In genomic region chr1:132310754-132311153, GRCm38 (mm10) we compare ENCODE assay signal across 22 mouse cellular contexts. TPM values are rescaled to one million over a fixed set of nuclear protein-coding genes. Genes with fewer than 3 reads are reported as not detected.
DNase-seq lines count a peak whose midpoint lies in the region; ATAC-seq and TF ChIP-seq lines count a peak whose summit lies in the region.
"Had no signal": no experiment of that assay in that cellular context is flagged by ENCODE, and none has a peak within 500 bp of the region (broad histone marks: within the 10 kb centered on the region; RNA-seq: fewer than 3 reads in every experiment).

No protein-coding gene starts in this region.

- peak; percentile 87 for DNase-seq in heart, adult 11 months
- no peak for DNase-seq in heart, postnatal 4 days
- peak; percentile 90 for DNase-seq in kidney, adult 11 months
- no peak for DNase-seq in Patski (ENCODE audit: low read depth, low spot score)
- DNase-seq in kidney, postnatal 25 days: peak; percentile 69 to 89
- DNase-seq: adrenal gland, postnatal 25 days; cerebellum, adult 9-10 months; left cerebral cortex, postnatal 4 days; lung, postnatal 4 days; retina, postnatal 1 day; right cerebral cortex, postnatal 25 days had no signal

- 48% methylated on average over 7 of the region's 7 CpGs for WGBS in kidney, embryonic 16.5 days
- 79% methylated on average over 7 of the region's 7 CpGs for WGBS in forebrain, embryonic 15.5 days

- H3K27ac ChIP-seq in kidney, embryonic 16.5 days (ENCODE audit: low read length): no peak overlapping the region
- H3K27ac ChIP-seq in forebrain, embryonic 15.5 days (replicated peaks): no peak overlapping the region
- H3K27ac ChIP-seq: forebrain, embryonic 13.5 days; hindbrain, embryonic 12.5 days; limb, embryonic 15.5 days; liver, embryonic 15.5 days; midbrain, embryonic 15.5 days; neural tube, embryonic 13.5 days had no signal

- CTCF ChIA-PET in Patski (lab: Charles Lee): interaction anchor here (0.9 to 6.9 kb wide), 8 partner anchors 12 to 153 kb away, joined by 3 to 112 read pairs (median 16); no protein-coding TSS in a partner anchor

- no peaks in the 10 kb centered on the region for H3K9me3 ChIP-seq in kidney, embryonic 16.5 days (ENCODE audit: low read length)
- H3K9me3 ChIP-seq in forebrain, embryonic 15.5 days: no peaks in the 10 kb centered on the region
- H3K9me3 ChIP-seq: forebrain, embryonic 13.5 days; hindbrain, embryonic 12.5 days; limb, embryonic 15.5 days; liver, embryonic 15.5 days; midbrain, embryonic 15.5 days; neural tube, embryonic 13.5 days had no signal

- H3K9ac ChIP-seq in kidney, embryonic 16.5 days (replicated peaks; ENCODE audit: low read length): no peak overlapping the region; the same call in 1 of the 2 replicates
- H3K9ac ChIP-seq in forebrain, embryonic 15.5 days (replicated peaks): no peak overlapping the region
- H3K9ac ChIP-seq: forebrain, embryonic 13.5 days; hindbrain, embryonic 12.5 days; limb, embryonic 15.5 days; liver, embryonic 15.5 days; midbrain, embryonic 15.5 days; neural tube, embryonic 13.5 days had no signal

- H3K4me1 ChIP-seq in kidney, embryonic 16.5 days (ENCODE audit: insufficient read depth, low read length): peaks cover 21% of the 10 kb centered on the region
- peaks cover 5% of the 10 kb centered on the region for H3K4me1 ChIP-seq in forebrain, embryonic 15.5 days

- no peak overlapping the region for H3K4me3 ChIP-seq in kidney, embryonic 16.5 days (ENCODE audit: low read length)
- no peak overlapping the region for H3K4me3 ChIP-seq in forebrain, embryonic 15.5 days
- H3K4me3 ChIP-seq: forebrain, embryonic 13.5 days; hindbrain, embryonic 12.5 days; limb, embryonic 15.5 days; liver, embryonic 15.5 days; midbrain, embryonic 15.5 days; myocyte; neural tube, embryonic 13.5 days had no signal

- no peak overlapping the region for H3K4me2 ChIP-seq in kidney, embryonic 16.5 days (replicated peaks; ENCODE audit: low read depth, low read length)
- no peak overlapping the region for H3K4me2 ChIP-seq in forebrain, embryonic 15.5 days (replicated peaks)
- H3K4me2 ChIP-seq: forebrain, embryonic 13.5 days; hindbrain, embryonic 12.5 days; limb, embryonic 15.5 days; liver, embryonic 15.5 days; midbrain, embryonic 15.5 days; neural tube, embryonic 13.5 days had no signal

- TF ChIP-seq CTCF in Patski (IDR thresholded peaks at IDR 0.05): no peak

- peaks cover 18% of the 10 kb centered on the region for H3K27me3 ChIP-seq in kidney, embryonic 16.5 days (ENCODE audit: insufficient read depth, low read length)
- no peaks in the 10 kb centered on the region for H3K27me3 ChIP-seq in Patski
- no peaks in the 10 kb centered on the region for H3K27me3 ChIP-seq in forebrain, embryonic 15.5 days
- H3K27me3 ChIP-seq: midbrain, embryonic 15.5 days had no signal

- POLR2A ChIA-PET in Patski (lab: Charles Lee): interaction anchor here (0.9 to 4.3 kb wide), 6 partner anchors 8 to 44 kb away, joined by 3 to 23 read pairs (median 8); partner anchors contain the start of gene Klhdc8a

- ATAC-seq in kidney, embryonic 16.5 days (ENCODE audit: low FRiP score, low TSS enrichment): no peak
- ATAC-seq in Patski: peak; percentile 83
- ATAC-seq in forebrain, embryonic 15.5 days (replicated peaks): no peak
- ATAC-seq: forebrain, embryonic 13.5 days; midbrain, embryonic 15.5 days had no signal

- H3K36me3 ChIP-seq in kidney, embryonic 16.5 days (ENCODE audit: insufficient read depth, low read length): no peaks in the 10 kb centered on the region
- H3K36me3 ChIP-seq in forebrain, embryonic 15.5 days: no peaks in the 10 kb centered on the region
- H3K36me3 ChIP-seq: hindbrain, embryonic 12.5 days; limb, embryonic 15.5 days; liver, embryonic 15.5 days; midbrain, embryonic 15.5 days; neural tube, embryonic 13.5 days had no signal

- in situ Hi-C loops in Patski (cut with MboI; ENCODE audit: low pct_unique_long_range_greater_than_20kb): loop anchor here (5.0 kb wide), 1 partner anchor 42 kb away; no protein-coding TSS in a partner anchor

RNA-seq across cellular contexts. Expression of gene Nuak2, which starts 5.2 kb away (rescaled TPM):
- total RNA-seq in heart, postnatal 4 days (2021): 1 to 10 TPM; 5.3 to 5.8 TPM
- 4.3 and 5.5 TPM in 2 replicates for polyA plus RNA-seq in kidney, embryonic 16.5 days (2015; fragmentation: Nextera tagmentation; extraction: Ambion mirVana)
- polyA plus RNA-seq in Patski (2021): 110 TPM
- polyA plus RNA-seq in forebrain, embryonic 15.5 days (2015; fragmentation: Nextera tagmentation; extraction: Ambion mirVana): 15.9 and 16.5 TPM in 2 replicates

RNA-seq across cellular contexts. Expression of gene Klhdc8a, which starts 12.3 kb away (rescaled TPM):
- 1 to 10 TPM; 4.1 to 5.8 TPM for total RNA-seq in heart, postnatal 4 days (2021)
- 1.8 and 2.1 TPM in 2 replicates for polyA plus RNA-seq in kidney, embryonic 16.5 days (2015; fragmentation: Nextera tagmentation; extraction: Ambion mirVana)
- polyA plus RNA-seq in Patski (2021): 141 TPM
- polyA plus RNA-seq in forebrain, embryonic 15.5 days (2015; fragmentation: Nextera tagmentation; extraction: Ambion mirVana): 2.4 and 3.1 TPM in 2 replicates
- total RNA-seq: megakaryocyte-erythroid progenitor cell, adult 5-6 weeks had no signal
- polyA plus RNA-seq: stomach, embryonic 14.5 days had no signal

Comparison
In these comparisons a context has a peak if more than half of its experiments do, and no peak if none do; other contexts are left out.
1. DNase-seq: peak in heart, adult 11 months (single experiment), kidney, adult 11 months (single experiment) and kidney, postnatal 25 days (2 of 2); none in heart, postnatal 4 days (single experiment) and Patski (single experiment).
2. RNA of gene Klhdc8a, which starts 12.3 kb away (polyA plus RNA-seq): 141 TPM in Patski (single experiment); 2.4 to 3.1 TPM in forebrain, embryonic 15.5 days and 1.8 to 2.1 TPM in kidney, embryonic 16.5 days; every median in the first group is over 10 times any median in the second.